Mouse (Mus musculus) common myeloid progenitor, adult 5-6 weeks (primary cell): ENCODE data around the gene Olfr169. TPM values are rescaled to one million over a fixed set of nuclear protein-coding genes. Genes with fewer than 3 reads are reported as not detected.
"Not testable (repeated sequence)": the region's sequence is repeated elsewhere in the genome, so short reads cannot be mapped to it uniquely, and the experiment has no call there.

Experiments used
- ATAC-seq: replicated peaks from 2 replicates; pipeline ENCODE4 v1.8.0; 2016; ENCODE audit warnings: low read depth, mild to moderate bottlenecking, moderate TSS enrichment, inconsistent platforms; ENCODE audit not compliant: poor library complexity, severe bottlenecking
- total RNA-seq: library from RNA; stranded (forward); fragments of 200-1000, 187-1606 nt; gene quantifications from 2 replicates; pipeline ENCODE4 v1.2.3, GENCODE M21; 2017

The Olfr169 gene
- not detected in 2 replicates for total RNA-seq

DNA sequence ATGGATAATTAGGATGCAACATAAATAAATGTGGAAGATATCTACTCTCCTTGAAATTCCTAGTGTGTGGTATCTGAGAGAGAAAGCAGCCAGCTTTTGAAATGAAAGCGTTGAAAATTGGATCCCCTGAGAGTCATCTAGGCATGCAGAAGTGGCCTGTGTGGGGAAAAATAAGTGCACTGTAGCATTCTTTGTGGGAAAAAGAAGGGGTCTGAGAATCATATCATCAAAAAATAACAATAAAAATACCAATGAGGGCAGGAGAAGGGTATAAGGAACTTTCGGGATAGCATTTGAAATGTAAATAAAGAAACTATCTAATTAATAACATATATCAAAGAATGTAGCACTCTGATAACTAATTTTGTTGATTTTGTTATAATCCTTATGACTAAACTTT is at the start of gene Olfr169:
TSS of gene Olfr169 (minus strand) at position 101 of the 400 bp plus-strand sequence.
- not testable (repeated sequence) for ATAC-seq

DNA sequence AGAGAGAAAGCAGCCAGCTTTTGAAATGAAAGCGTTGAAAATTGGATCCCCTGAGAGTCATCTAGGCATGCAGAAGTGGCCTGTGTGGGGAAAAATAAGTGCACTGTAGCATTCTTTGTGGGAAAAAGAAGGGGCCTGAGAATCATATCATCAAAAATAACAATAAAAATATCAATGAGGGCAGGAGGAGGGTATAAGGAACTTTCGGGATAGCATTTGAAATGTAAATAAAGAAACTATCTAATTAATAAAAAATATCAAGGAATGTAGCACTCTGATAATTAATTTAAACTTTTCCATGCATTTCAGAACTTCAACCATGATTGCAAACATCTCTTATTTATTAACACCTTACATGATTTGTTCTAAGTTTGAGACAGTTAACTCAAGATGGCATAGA is 40.2 kb upstream of the Olfr169 start, which contains the start of gene Olfr170:
TSS of gene Olfr170 (minus strand) at position 101 of the 400 bp plus-strand sequence.
- not testable (repeated sequence) for ATAC-seq

- ATAC-seq: no peak
These were observed 31.6 kb upstream of the Olfr169 start for GRCm38 (mm10) chr16:19603166-19603565.

GRCm38 (mm10) chr16:19553429-19553828 is 18.2 kb downstream of the Olfr169 start:
- ATAC-seq: not testable (repeated sequence)

- ATAC-seq: not testable (repeated sequence)
These were observed 19.4 kb downstream of the Olfr169 start for GRCm38 (mm10) chr16:19552246-19552645.

GRCm38 (mm10) chr16:19535455-19535854 is 36.2 kb downstream of the Olfr169 start, which contains the start of gene Olfr168:
Gene Olfr168, minus strand, starts transcription at chr16:19535555.
- ATAC-seq: no peak

DNA sequence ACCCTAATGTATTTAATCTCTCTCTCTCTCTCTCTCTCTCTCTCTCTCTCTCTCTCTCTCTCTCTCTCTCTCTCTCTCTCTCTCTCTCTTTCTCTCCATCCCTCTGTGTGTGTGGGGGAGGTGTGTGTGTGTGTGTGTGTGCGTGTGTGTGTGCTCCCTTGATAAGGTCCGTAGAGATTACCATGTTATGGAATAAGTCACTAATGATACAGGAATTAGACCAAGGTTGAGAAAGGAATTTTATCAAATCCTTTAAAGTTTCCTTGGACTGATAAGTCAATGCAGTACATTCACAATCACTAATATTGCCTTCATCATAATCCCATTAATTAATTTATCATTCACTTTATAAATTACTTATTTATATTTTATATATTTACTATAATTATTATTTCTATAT is 49.4 kb downstream of the Olfr169 start, which contains the start of gene Olfr167:
TSS of gene Olfr167 (minus strand) at position 101 of the 400 bp plus-strand sequence.
- no peak for ATAC-seq

Other genes with a start within 250 kb of the Olfr169 start
- gene Olfr165, start 148.7 kb downstream of the Olfr169 start, total RNA-seq: not detected in 2 replicates
- not detected in 2 replicates for gene Olfr166, start 88.1 kb downstream of the Olfr169 start, total RNA-seq
- gene Olfr167, start 49.5 kb downstream of the Olfr169 start, total RNA-seq: not detected in 2 replicates
- gene Olfr168, start 36.3 kb downstream of the Olfr169 start, total RNA-seq: not detected in 2 replicates
- gene Olfr170, start 40.1 kb upstream of the Olfr169 start, total RNA-seq: not detected in 2 replicates
- gene Olfr171, start 58.1 kb upstream of the Olfr169 start, total RNA-seq: not detected in 2 replicates
- gene Lamp3, start 134.6 kb upstream of the Olfr169 start, total RNA-seq: 0.14 and 0.15 TPM in 2 replicates
- 24.2 and 29.3 TPM in 2 replicates for gene B3gnt5, start 188.4 kb upstream of the Olfr169 start, total RNA-seq